ENCODE assay signal across 13 mouse cellular contexts in the genomic region with DNA sequence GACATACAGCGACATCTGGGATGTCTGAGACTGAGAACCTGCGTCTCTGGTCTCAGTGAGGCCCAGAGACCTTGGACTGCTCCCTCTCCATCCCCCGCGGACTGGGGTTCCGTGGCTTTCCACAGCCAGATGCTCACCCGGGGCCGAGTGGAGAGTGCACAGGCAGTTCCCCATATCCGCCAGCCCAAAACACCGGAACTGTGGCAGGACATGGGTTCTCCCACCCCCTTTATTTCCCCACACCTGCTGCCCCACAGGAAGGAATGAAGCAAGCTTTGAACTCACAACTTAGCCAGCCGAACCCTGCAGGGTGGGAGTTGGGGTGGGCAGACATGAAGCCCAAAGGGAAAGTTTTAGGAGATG.
"Had no signal": no experiment of that assay in that cellular context is flagged by ENCODE, and none has a peak within 500 bp of the region (broad histone marks: within the 10 kb centered on the region; RNA-seq: fewer than 3 reads in every experiment).

No protein-coding gene starts in this region.

- H3K36me3 ChIP-seq: liver, embryonic 15.5 days had no signal

- DNase-seq: kidney, adult 2 months; kidney, postnatal 25 days; layer of hippocampus, adult 9-11 months; lung, adult 18-20 months; lung, postnatal 10 days; lung, postnatal 36 days; midbrain, embryonic 14.5 days; thymus, adult 18-20 months; thymus, postnatal 36 days had no signal

- H3K4me3 ChIP-seq: layer of hippocampus, adult 2 months; liver, embryonic 15.5 days; lung, embryonic 15.5 days had no signal

- H3K9ac ChIP-seq: liver, embryonic 15.5 days; lung, embryonic 15.5 days had no signal

- H3K9me3 ChIP-seq: liver, embryonic 15.5 days; lung, embryonic 15.5 days had no signal

- H3K27ac ChIP-seq: kidney, postnatal 0 days; layer of hippocampus, adult 2 months; liver, embryonic 15.5 days; lung, embryonic 15.5 days had no signal

- H3K27me3 ChIP-seq: liver, embryonic 15.5 days; lung, embryonic 15.5 days had no signal

- H3K4me1 ChIP-seq: liver, embryonic 15.5 days had no signal
